Mouse (Mus musculus) thymus, adult 2 months (tissue): ENCODE results near the gene 2310030G06Rik.

Experiments
- CTCF ChIP-seq: fragments of 200-500 bp; IDR thresholded peaks from 2 replicates; pipeline ENCODE4 v1.5.1; 2012; ENCODE audit warnings: mild to moderate bottlenecking, control low read depth, low read length, moderate library complexity, borderline replicate concordance; ENCODE audit not compliant: control insufficient read depth, poor library complexity, insufficient read depth; ENCODE audit errors: extremely low read depth
- POLR2A ChIP-seq: fragments of 200-500 bp; IDR thresholded peaks from 2 replicates; pipeline ENCODE4 v1.6.1; 2012; ENCODE audit warnings: mild to moderate bottlenecking, low read length, control low read depth, moderate library complexity; ENCODE audit not compliant: control insufficient read depth, poor library complexity, insufficient read depth; ENCODE audit errors: extremely low read depth

DNA sequence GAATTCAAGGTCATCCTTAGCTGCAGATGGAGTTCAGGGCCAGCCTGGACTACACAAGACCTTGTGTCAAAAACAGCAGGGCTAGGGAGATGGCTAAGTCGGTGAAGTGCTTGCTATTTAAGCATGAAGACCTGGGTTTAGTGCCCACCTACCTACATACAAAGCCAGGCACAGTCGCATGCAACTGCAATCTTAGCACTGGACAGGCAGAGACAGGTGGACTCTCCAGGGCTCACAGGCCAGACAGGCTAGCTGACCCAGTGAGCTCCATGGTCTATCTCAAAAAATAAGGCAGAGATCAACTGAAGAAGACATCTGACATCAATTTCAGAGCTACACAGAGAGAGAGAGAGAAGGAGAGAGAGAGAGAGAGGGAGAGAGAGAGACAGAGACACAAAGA, 22.2 kb downstream of the 2310030G06Rik start:
- no peak for TF ChIP-seq POLR2A
- TF ChIP-seq CTCF = no peak
